Mouse (Mus musculus): ENCODE data around the gene Aldh5a1. TPM values are rescaled to one million over a fixed set of nuclear protein-coding genes. Genes with fewer than 3 reads are reported as not detected.

The Aldh5a1 gene
- 20.9 and 22.0 TPM in 2 replicates for polyA plus RNA-seq (2012; rRNA removed)

GRCm38 (mm10) chr13:24937108-24937838 lies at the start of gene Aldh5a1:
TSS of gene Aldh5a1 (minus strand) at chr13:24937661.

GRCm38 (mm10) chr13:24942512-24943282 lies 5.2 kb upstream of the Aldh5a1 start, which contains the start of gene Gpld1:
TSS of gene Gpld1 (plus strand) at chr13:24943152.

Other genes with a start within 250 kb of the Aldh5a1 start
- gene Armh2, start 196.4 kb downstream of the Aldh5a1 start, polyA plus RNA-seq (2012; rRNA removed) = 0.19 and 0.22 TPM in 2 replicates
- gene Gmnn, start 175.7 kb downstream of the Aldh5a1 start, polyA plus RNA-seq (2012; rRNA removed) = 9.5 and 10.2 TPM in 2 replicates
- 129 and 139 TPM in 2 replicates for gene BC005537, start 136.0 kb downstream of the Aldh5a1 start, polyA plus RNA-seq (2012; rRNA removed)
- gene Acot13, start 106.1 kb downstream of the Aldh5a1 start, polyA plus RNA-seq (2012; rRNA removed) = 57.5 and 80.5 TPM in 2 replicates
- 40.9 and 45.8 TPM in 2 replicates for gene Tdp2, start 106.0 kb downstream of the Aldh5a1 start, polyA plus RNA-seq (2012; rRNA removed)
- gene D130043K22Rik, start 92.5 kb downstream of the Aldh5a1 start, polyA plus RNA-seq (2012; rRNA removed) = 6.5 and 7.1 TPM in 2 replicates
- 3.4 and 4.0 TPM in 2 replicates for gene Gpld1, start 5.5 kb upstream of the Aldh5a1 start, polyA plus RNA-seq (2012; rRNA removed)
- gene Mrs2, start 82.7 kb upstream of the Aldh5a1 start, polyA plus RNA-seq (2012; rRNA removed) = 38.7 and 39.7 TPM in 2 replicates
- gene Dcdc2a, start 118.3 kb upstream of the Aldh5a1 start, polyA plus RNA-seq (2012; rRNA removed) = 2.6 and 3.4 TPM in 2 replicates

Measured in central nervous system, embryonic 18 days (tissue).